Mouse (Mus musculus): Measurements from ENCODE around the gene Gm10959. TPM values are rescaled to one million over a fixed set of nuclear protein-coding genes. Genes with fewer than 3 reads are reported as not detected.

Gm10959 gene
- not detected for polyA plus RNA-seq (2014; fragmentation: Illumina TruSeq; extraction: RNeasy Lipid Tissue Mini Kit (QIAGEN cat#74804))

DNA sequence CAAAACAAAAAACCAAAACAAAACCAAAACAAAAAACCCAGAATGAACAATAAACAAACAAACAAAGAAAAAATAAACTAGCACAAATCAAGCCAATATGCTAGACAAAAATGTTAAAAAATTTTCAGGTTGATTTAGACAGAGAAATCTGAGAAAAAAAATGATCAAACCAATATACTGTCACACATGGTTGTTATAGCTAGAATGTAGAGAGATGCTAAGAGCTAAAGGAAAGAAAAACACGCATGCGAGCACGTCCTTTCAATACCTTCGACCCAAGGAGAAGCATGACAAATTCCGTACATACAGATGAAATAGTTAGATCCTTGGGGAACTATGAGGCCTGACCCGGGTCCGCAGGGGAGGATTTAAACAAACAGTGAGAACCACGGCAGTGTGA is at the start of gene Gm10959:
Gene Gm10959 (minus strand): TSS at position 101 of the 400 bp plus-strand sequence.

DNA sequence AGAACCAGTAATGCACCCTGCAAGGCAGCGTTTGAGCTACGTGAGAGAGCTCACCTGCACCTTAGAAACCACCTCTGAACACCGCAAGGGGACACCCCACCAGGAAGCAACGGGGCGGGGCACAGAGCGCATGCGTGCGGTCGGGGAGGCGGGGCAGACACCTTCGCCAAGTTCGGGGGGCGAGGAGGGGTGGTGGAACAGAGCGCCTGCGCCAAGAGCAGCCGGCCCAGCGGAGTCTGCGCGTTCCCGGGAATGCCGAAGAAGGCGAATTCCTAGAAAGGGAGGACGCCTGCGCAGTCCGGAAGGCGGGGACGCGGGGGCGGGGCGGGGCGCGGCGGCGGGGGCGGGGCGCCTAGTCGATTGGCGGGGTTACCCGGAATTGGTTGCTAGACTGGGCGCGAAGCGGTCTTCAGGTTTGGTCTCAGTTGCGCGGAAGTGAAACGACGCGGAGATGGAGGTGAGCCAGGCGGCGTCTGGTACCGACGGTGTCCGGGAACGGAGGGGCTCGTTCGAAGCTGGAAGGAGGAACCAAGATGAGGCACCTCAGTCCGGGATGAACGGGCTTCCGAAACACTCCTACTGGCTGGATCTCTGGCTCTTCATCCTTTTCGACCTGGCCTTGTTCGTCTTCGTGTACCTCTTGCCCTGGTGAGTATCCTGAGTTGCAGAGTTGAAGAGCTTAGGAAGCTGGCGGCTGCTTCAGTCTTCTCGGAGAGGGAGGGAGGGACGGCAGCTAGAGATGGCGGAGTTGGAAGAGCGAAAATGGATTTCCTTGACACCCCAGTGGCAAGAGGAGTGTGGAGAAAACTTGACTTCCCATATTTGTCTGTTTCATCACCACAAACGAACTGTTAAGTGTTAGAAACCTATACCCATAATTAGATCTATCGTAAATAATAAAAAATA is 5.1 kb upstream of the Gm10959 start, which contains the start of gene 1810037I17Rik:
Gene 1810037I17Rik (plus strand): TSS at position 195 of the 906 bp plus-strand sequence.

DNA sequence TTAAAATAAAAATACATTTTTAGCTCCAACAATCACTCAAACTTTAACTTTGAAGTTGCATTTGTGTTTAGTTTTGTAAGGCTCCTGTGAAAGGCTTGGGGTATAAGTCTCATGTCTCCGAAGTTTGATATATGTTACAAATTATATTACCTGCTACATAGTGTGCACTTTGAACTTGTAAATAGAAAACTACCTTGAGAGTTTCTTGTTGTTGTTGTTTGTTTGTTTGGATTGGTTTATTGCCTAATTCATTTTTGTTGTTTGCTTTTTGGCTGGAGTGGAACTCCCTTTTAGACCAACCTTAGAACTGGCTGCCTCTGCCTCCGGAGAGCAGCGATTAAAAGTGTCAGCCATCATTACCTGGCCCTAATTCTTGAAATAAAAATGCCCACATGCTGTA is 24.4 kb downstream of the Gm10959 start, which contains the start of gene Fabp2:
Gene Fabp2 (plus strand): TSS at position 301 of the 400 bp plus-strand sequence.

Other genes with a start within 250 kb of the Gm10959 start
- gene Pde5a, start 190.4 kb downstream of the Gm10959 start, polyA plus RNA-seq (2014; fragmentation: Illumina TruSeq; extraction: RNeasy Lipid Tissue Mini Kit (QIAGEN cat#74804)): 84.2 TPM
- not detected for gene Fabp2, start 24.3 kb downstream of the Gm10959 start, polyA plus RNA-seq (2014; fragmentation: Illumina TruSeq; extraction: RNeasy Lipid Tissue Mini Kit (QIAGEN cat#74804))
- gene 1810037I17Rik, start 4.8 kb upstream of the Gm10959 start, polyA plus RNA-seq (2014; fragmentation: Illumina TruSeq; extraction: RNeasy Lipid Tissue Mini Kit (QIAGEN cat#74804)): 49.6 TPM
- 64.7 TPM for gene Usp53, start 65.2 kb upstream of the Gm10959 start, polyA plus RNA-seq (2014; fragmentation: Illumina TruSeq; extraction: RNeasy Lipid Tissue Mini Kit (QIAGEN cat#74804))
- not detected for gene Myoz2, start 115.7 kb upstream of the Gm10959 start, polyA plus RNA-seq (2014; fragmentation: Illumina TruSeq; extraction: RNeasy Lipid Tissue Mini Kit (QIAGEN cat#74804))

Measured in ovary, adult 10 weeks (tissue).